8 mouse cellular contexts compared by ENCODE assay signal in the genomic region with DNA sequence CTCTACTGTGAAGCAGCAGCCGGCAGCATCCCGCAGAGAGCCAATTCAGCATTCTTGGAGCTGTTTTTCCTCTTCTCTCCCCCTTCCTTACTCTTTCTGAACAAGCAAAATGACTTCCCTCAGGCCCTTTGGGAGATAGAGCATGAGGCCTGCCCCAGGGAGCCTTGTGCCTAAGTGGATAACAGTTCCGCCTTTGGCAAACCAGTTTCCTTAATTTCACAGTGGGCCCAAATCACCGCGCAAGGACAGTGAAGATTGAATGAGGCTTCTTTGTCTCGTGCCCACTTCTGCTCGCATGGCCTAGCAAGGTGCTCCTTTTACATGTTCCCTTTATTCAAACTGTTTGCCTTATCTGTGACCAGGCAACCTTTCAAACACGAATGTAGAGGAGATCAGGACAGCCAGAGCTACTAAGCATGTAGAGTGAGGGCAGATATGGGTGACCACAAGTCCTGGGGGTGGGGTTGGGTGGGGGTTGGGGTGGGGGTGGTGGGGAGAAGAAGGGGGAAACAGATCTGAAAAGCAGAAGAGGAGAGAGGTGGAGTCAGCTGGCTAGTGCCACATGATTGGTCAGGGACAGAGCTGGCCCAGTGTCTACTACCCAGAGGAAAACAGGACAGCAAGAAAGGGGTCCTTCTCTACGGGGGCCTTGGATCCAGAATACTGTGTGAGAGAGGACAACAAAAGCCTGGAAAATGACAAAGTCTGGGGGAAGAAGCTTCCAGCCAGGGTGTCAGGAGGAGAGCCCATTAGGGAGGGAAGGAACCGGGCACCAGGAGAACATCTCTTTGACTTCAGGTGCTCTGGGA.
A peak's percentile ranks its signal among the peaks of the same experiment; 100 is the strongest.
DNase-seq lines count a peak whose midpoint lies in the region; ATAC-seq and TF ChIP-seq lines count a peak whose summit lies in the region.

No protein-coding gene starts in this region.

- no peaks in the 10 kb centered on the region for H3K9me3 ChIP-seq in lung, embryonic 16.5 days (ENCODE audit: control insufficient read depth, low read length)
- no peaks in the 10 kb centered on the region for H3K9me3 ChIP-seq in heart, embryonic 14.5 days (ENCODE audit: control insufficient read depth, low read length)
- H3K9me3 ChIP-seq in liver, embryonic 14.5 days (ENCODE audit: control insufficient read depth, low read length): no peaks in the 10 kb centered on the region
- H3K9me3 ChIP-seq in stomach, embryonic 16.5 days (replicated peaks; ENCODE audit: control insufficient read depth, low read length): no peaks in the 10 kb centered on the region

- H3K9ac ChIP-seq in lung, embryonic 16.5 days (ENCODE audit: low read length): peak overlapping the region; percentile 59; the same call in 1 of the 2 replicates
- no peak overlapping the region for H3K9ac ChIP-seq in heart, embryonic 14.5 days (ENCODE audit: low read length)
- no peak overlapping the region for H3K9ac ChIP-seq in liver, embryonic 14.5 days (replicated peaks)
- peak overlapping the region; percentile 64 for H3K9ac ChIP-seq in stomach, embryonic 16.5 days (ENCODE audit: low read length)

- H3K4me3 ChIP-seq in lung, embryonic 16.5 days (ENCODE audit: low read length): peak overlapping the region; percentile 43
- no peak overlapping the region for H3K4me3 ChIP-seq in lung, adult 2 months (replicated peaks; ENCODE audit: extremely low read depth, low read depth, low read length)
- peak overlapping the region; percentile 33 to 53 for H3K4me3 ChIP-seq in heart, embryonic 14.5 days (ENCODE audit: control insufficient read depth in 1 of 2, insufficient read depth in 1 of 2, low read depth in 1 of 2, low read length in 2 of 2)
- H3K4me3 ChIP-seq in liver, embryonic 14.5 days (ENCODE audit: insufficient read depth in 1 of 2, low read depth in 2 of 2, low read length in 2 of 2): peak overlapping the region in 1 of 2 experiments; percentile 24; a peak in 1 of 4 replicates
- H3K4me3 ChIP-seq in stomach, embryonic 16.5 days (replicated peaks; ENCODE audit: low read length): peak overlapping the region; percentile 42

- DNase-seq in lung, adult 2 months: no peak
- DNase-seq in liver, embryonic 14.5 days (ENCODE audit: low read depth in 3 of 3, low spot score in 3 of 3): no peak
- DNase-seq in spleen, postnatal 36 days (ENCODE audit: low spot score in 2 of 2): no peak
- DNase-seq in left cerebral cortex, adult 18-20 months (ENCODE audit: low spot score in 2 of 2): no peak
- DNase-seq in urinary bladder, postnatal 25 days (ENCODE audit: low spot score): no peak

- TF ChIP-seq CTCF in lung, adult 2 months (IDR thresholded peaks at IDR 0.05; ENCODE audit: insufficient read depth, low read length): no peak
- no peak for TF ChIP-seq CTCF in liver, embryonic 14.5 days (IDR thresholded peaks at IDR 0.05; ENCODE audit: low read depth)

- H3K4me1 ChIP-seq in lung, embryonic 16.5 days (replicated peaks; ENCODE audit: control insufficient read depth, insufficient read depth, low read length): peaks cover 8% of the 10 kb centered on the region
- H3K4me1 ChIP-seq in lung, adult 2 months (ENCODE audit: control insufficient read depth, insufficient read depth, low read length): peaks cover 2% of the 10 kb centered on the region
- H3K4me1 ChIP-seq in heart, embryonic 14.5 days (ENCODE audit: control insufficient read depth in 2 of 2, insufficient read depth in 2 of 2, low read length in 2 of 2): peaks cover 3 to 4% of the 10 kb centered on the region in 2 experiments; a peak in 2 of 4 replicates
- peaks cover 0 to 5% of the 10 kb centered on the region in 2 experiments; a peak in 2 of 4 replicates for H3K4me1 ChIP-seq in liver, embryonic 14.5 days (replicated peaks; ENCODE audit: control insufficient read depth in 2 of 2, insufficient read depth in 2 of 2, low read length in 1 of 2)
- peaks cover 10% of the 10 kb centered on the region for H3K4me1 ChIP-seq in stomach, embryonic 16.5 days (ENCODE audit: control insufficient read depth, insufficient read depth, low read length)

- peak overlapping the region; percentile 15 for H3K27ac ChIP-seq in lung, embryonic 16.5 days (ENCODE audit: low read length)
- no peak overlapping the region for H3K27ac ChIP-seq in heart, embryonic 14.5 days (replicated peaks in 1 of 2; ENCODE audit: control insufficient read depth in 1 of 2, insufficient read depth in 1 of 2, low read depth in 2 of 2, low read length in 2 of 2)
- H3K27ac ChIP-seq in liver, embryonic 14.5 days: no peak overlapping the region
- peak overlapping the region; percentile 58 for H3K27ac ChIP-seq in stomach, embryonic 16.5 days (ENCODE audit: low read length)

- peak overlapping the region; percentile 65 for H3K4me2 ChIP-seq in lung, embryonic 16.5 days (ENCODE audit: low read depth, low read length)
- H3K4me2 ChIP-seq in heart, embryonic 14.5 days (ENCODE audit: low read length): peak overlapping the region; percentile 58
- H3K4me2 ChIP-seq in liver, embryonic 14.5 days (ENCODE audit: low read depth): peak overlapping the region; percentile 25
- H3K4me2 ChIP-seq in stomach, embryonic 16.5 days (ENCODE audit: low read depth, low read length): peak overlapping the region; percentile 58

- no peak for TF ChIP-seq EP300 in liver, embryonic 14.5 days (IDR thresholded peaks at IDR 0.05; ENCODE audit: low read depth)

- no peaks in the 10 kb centered on the region for H3K36me3 ChIP-seq in lung, embryonic 16.5 days (ENCODE audit: control insufficient read depth, insufficient read depth, low read length)
- H3K36me3 ChIP-seq in heart, embryonic 14.5 days (ENCODE audit: control insufficient read depth, insufficient read depth, low read length): no peaks in the 10 kb centered on the region
- no peaks in the 10 kb centered on the region for H3K36me3 ChIP-seq in liver, embryonic 14.5 days (replicated peaks; ENCODE audit: control insufficient read depth, insufficient read depth, low read depth)
- no peaks in the 10 kb centered on the region for H3K36me3 ChIP-seq in stomach, embryonic 16.5 days (ENCODE audit: control insufficient read depth, insufficient read depth, low read length)

- TF ChIP-seq POLR2A in lung, adult 2 months (IDR thresholded peaks at IDR 0.05; ENCODE audit: borderline replicate concordance, extremely low read depth, low read depth, low read length): no peak

- 25% methylated on average over 10 of the region's 10 CpGs for WGBS in lung, embryonic 16.5 days
- 32% methylated on average over 10 of the region's 10 CpGs for WGBS in lung, adult 2 months
- WGBS in heart, embryonic 14.5 days: 25% methylated on average over 10 of the region's 10 CpGs
- 10% methylated on average over 10 of the region's 10 CpGs for WGBS in liver, embryonic 14.5 days (ENCODE audit: insufficient replicate concordance)
- WGBS in stomach, embryonic 16.5 days: 39% methylated on average over 10 of the region's 10 CpGs

- peak; percentile 15; the same call in 1 of the 2 replicates for ATAC-seq in lung, embryonic 16.5 days (ENCODE audit: low read depth)
- no peak; the same call in 1 of the 2 replicates for ATAC-seq in heart, embryonic 14.5 days (ENCODE audit: insufficient number of reproducible peaks, insufficient read depth, low FRiP score, low read depth)
- ATAC-seq in liver, embryonic 14.5 days (ENCODE audit: insufficient read depth): peak; percentile 56; the same call in 1 of the 2 replicates
- no peak for ATAC-seq in stomach, embryonic 16.5 days (ENCODE audit: insufficient read depth, low FRiP score)

- no peaks in the 10 kb centered on the region for H3K27me3 ChIP-seq in lung, embryonic 16.5 days (ENCODE audit: control insufficient read depth, insufficient read depth, low read depth, low read length)
- H3K27me3 ChIP-seq in heart, embryonic 14.5 days (ENCODE audit: control insufficient read depth, insufficient read depth, low read length): peaks cover 2% of the 10 kb centered on the region; the same call in 1 of the 2 replicates
- no peaks in the 10 kb centered on the region for H3K27me3 ChIP-seq in liver, embryonic 14.5 days (ENCODE audit: control insufficient read depth, insufficient read depth, low read length)
- H3K27me3 ChIP-seq in stomach, embryonic 16.5 days (ENCODE audit: control insufficient read depth, insufficient read depth, low read length): no peaks in the 10 kb centered on the region

Comparison
In these comparisons a context has a peak if more than half of its experiments do, and no peak if none do; other contexts are left out.
1. ATAC-seq: peak in lung, embryonic 16.5 days (single experiment) and liver, embryonic 14.5 days (single experiment); none in heart, embryonic 14.5 days (single experiment) and stomach, embryonic 16.5 days (single experiment).
2. H3K27ac ChIP-seq: peak in lung, embryonic 16.5 days (single experiment) and stomach, embryonic 16.5 days (single experiment); none in heart, embryonic 14.5 days (0 of 2) and liver, embryonic 14.5 days (single experiment).
3. H3K9ac ChIP-seq: peak in lung, embryonic 16.5 days (single experiment) and stomach, embryonic 16.5 days (single experiment); none in heart, embryonic 14.5 days (single experiment) and liver, embryonic 14.5 days (single experiment).
4. Peak in every context shown above with its lines, with median percentiles within 50 percentile points of each other: H3K4me2 ChIP-seq.